Mouse (Mus musculus): ENCODE results near the gene Slc23a3. TPM values are rescaled to one million over a fixed set of nuclear protein-coding genes. Genes with fewer than 3 reads are reported as not detected.

The Slc23a3 gene
- not detected in 2 replicates for polyA plus RNA-seq (2016; fragmentation: Nextera tagmentation; extraction: Ambion mirVana)

- peaks cover 34% of the 10 kb centered on the region for H3K36me3 ChIP-seq
- no peaks in the 10 kb centered on the region for H3K4me1 ChIP-seq
- no peak within 1 kb of the TSS for H3K4me2 ChIP-seq (replicated peaks)
- ATAC-seq (ENCODE audit: low FRiP score, low read depth): no peak
- no peak within 1 kb of the TSS for H3K27ac ChIP-seq
- H3K4me3 ChIP-seq: no peak within 1 kb of the TSS
- H3K9ac ChIP-seq: no peak within 1 kb of the TSS
- no peaks in the 10 kb centered on the region for H3K9me3 ChIP-seq
- no peaks in the 10 kb centered on the region for H3K27me3 ChIP-seq (replicated peaks)
- WGBS: 65% methylated on average over 12 of the region's 12 CpGs
These were observed at the start of gene Slc23a3 for GRCm38 (mm10) chr1:75133421-75134207. Gene Slc23a3, minus strand, starts transcription at chr1:75133890.

DNA sequence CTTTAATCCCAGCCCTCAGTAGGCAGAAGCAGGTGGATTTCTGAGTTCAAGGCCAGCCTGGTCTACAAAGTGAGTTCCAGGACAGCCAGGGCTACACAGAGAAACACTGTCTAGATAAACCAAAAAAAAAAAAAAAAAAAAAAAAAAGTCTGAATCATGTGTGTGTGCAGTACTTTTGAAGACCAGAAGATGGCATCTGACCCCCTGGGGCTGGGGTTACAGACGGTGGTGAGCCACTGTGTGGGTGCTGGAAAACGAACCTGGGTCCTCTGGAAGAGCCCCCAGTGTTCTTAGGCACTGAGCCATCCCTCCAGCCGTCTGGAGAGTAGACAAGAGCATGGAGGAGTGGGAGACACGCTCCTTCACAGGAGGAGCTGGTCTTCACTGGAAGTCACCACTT, 48.5 kb upstream of the Slc23a3 start:
- Histone ChIP-seq H3K9me3 (no peaks in the 10 kb centered on the region), H3K27ac (no peak overlapping the region), H3K9ac (no peak overlapping the region), H3K4me3 (no peak overlapping the region), H3K36me3 (peaks cover 66% of the 10 kb centered on the region), H3K27me3 (replicated peaks) (no peaks in the 10 kb centered on the region), H3K4me2 (replicated peaks) (no peak overlapping the region), H3K4me1 (peaks cover 17% of the 10 kb centered on the region)
- 77% methylated on average over 4 of the region's 4 CpGs for WGBS
- no peak for ATAC-seq (ENCODE audit: low FRiP score, low read depth)

- peaks cover 17% of the 10 kb centered on the region for H3K4me1 ChIP-seq
- peaks cover 68% of the 10 kb centered on the region for H3K36me3 ChIP-seq
- no peak overlapping the region for H3K27ac ChIP-seq
- H3K4me3 ChIP-seq: no peak overlapping the region
- no peak for ATAC-seq (ENCODE audit: low FRiP score, low read depth)
- H3K9ac ChIP-seq: no peak overlapping the region
- 84% methylated on average over 4 of the region's 4 CpGs for WGBS
- no peak overlapping the region for H3K4me2 ChIP-seq (replicated peaks)
- H3K9me3 ChIP-seq: no peaks in the 10 kb centered on the region
- no peaks in the 10 kb centered on the region for H3K27me3 ChIP-seq (replicated peaks)
These were observed 47.7 kb upstream of the Slc23a3 start for GRCm38 (mm10) chr1:75181377-75181870.

DNA sequence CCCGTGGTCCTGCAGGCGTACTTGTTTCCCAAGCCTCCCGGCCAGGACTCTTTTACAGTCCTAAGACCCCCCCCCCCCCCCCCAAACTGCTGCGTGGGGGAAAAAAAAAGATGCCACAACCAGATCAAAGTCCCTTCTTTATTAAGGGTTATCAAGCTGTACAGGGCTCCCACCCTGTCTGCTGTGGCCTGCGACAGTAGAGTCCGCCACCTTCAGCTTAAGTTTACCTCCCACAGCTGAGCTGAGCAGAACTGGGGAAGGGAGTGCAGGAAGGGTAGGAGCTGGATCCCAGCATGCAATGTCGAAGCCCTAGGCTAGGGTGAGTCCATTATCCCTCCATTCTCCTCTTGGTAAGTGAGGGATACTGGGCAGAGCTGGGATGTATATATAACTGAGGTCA, 47.1 kb upstream of the Slc23a3 start:
- Histone ChIP-seq H3K27me3 (replicated peaks) (no peaks in the 10 kb centered on the region), H3K9me3 (no peaks in the 10 kb centered on the region), H3K4me3 (no peak overlapping the region), H3K36me3 (peaks cover 68% of the 10 kb centered on the region), H3K4me2 (replicated peaks) (peak overlapping the region; percentile 100), H3K9ac (no peak overlapping the region), H3K4me1 (peaks cover 17% of the 10 kb centered on the region), H3K27ac (no peak overlapping the region)
- WGBS: 33% methylated on average over 7 of the region's 7 CpGs
- no peak for ATAC-seq (ENCODE audit: low FRiP score, low read depth)

DNA sequence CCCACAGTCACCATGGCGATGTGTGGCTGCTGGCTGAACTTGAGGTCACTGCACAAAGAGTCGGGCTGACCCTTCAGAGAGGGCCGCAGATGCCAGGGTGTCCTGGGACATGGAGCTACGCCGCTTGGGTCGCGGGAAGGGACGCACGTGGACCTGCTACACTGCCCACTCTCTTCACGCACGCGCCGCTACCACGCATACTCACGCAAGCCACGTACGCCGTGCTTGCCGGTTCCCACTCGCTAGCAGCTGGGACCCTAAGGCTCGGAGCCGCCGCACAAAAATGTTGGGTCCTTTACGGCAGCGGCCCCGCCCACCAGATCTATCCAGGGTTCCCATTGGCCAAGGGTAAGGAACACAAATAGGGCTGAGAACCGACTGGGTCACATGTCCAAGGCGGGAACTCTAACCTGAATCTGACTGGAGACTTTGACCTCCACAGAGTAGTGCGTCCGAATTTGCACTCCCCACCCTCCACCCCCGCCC, 46.5 kb upstream of the Slc23a3 start, which contains the start of gene Abcb6:
TSS of gene Abcb6 (minus strand) at position 288 of the 486 bp plus-strand sequence.
- Histone ChIP-seq H3K27ac (no peak within 1 kb of the TSS), H3K4me1 (peaks cover 17% of the 10 kb centered on the region), H3K4me3 (peak within 1 kb of the TSS; percentile 61), H3K9ac (peak within 1 kb of the TSS; percentile 72), H3K4me2 (replicated peaks) (peak within 1 kb of the TSS; percentile 100), H3K36me3 (peaks cover 68% of the 10 kb centered on the region), H3K27me3 (replicated peaks) (no peaks in the 10 kb centered on the region), H3K9me3 (no peaks in the 10 kb centered on the region)
- peak; percentile 94 for ATAC-seq (ENCODE audit: low FRiP score, low read depth)
- 0% methylated on average over 31 of the region's 31 CpGs for WGBS

DNA sequence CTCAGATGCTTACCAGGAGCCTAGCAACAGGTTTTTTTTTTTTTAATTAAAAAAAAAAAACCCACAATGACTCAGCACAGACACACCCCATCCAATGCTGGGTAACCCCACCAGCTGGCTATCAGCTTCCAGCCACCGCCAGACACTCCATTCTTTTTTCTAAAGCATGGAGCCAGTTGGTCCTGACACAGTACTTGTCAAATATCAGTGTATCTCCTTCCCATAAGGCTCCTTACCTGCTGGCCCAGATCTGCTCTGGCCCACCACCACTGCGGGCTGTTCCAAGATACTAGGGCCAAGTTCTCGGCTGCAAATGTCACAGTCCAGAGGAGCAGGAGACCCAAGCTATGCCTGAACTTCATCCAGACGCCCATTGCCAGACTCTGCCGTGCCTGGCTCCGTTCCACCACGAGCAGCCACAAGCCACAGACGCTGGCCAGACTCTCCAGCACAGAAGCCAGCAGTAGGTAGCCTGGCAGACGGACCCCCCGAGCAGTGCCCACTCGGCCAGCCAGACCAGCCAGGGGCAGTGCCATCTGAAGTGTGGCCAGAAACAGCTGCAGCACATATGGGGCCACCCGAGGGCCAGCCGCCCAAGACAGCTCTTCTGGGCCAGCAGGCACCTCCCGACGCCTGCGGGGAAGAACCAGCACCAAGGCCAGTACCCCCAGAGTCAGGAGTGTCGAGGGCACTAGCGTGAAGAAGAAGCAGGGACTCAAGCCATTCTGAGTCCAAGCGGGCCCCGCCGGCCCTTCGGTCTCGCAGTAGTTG, 45.8 kb upstream of the Slc23a3 start:
- H3K27me3 ChIP-seq (replicated peaks): no peaks in the 10 kb centered on the region
- no peak overlapping the region for H3K27ac ChIP-seq
- peak overlapping the region; percentile 61 for H3K4me3 ChIP-seq
- peak overlapping the region; percentile 72 for H3K9ac ChIP-seq
- peak overlapping the region; percentile 100 for H3K4me2 ChIP-seq (replicated peaks)
- no peaks in the 10 kb centered on the region for H3K9me3 ChIP-seq
- ATAC-seq (ENCODE audit: low FRiP score, low read depth): peak; percentile 58
- H3K4me1 ChIP-seq: peaks cover 17% of the 10 kb centered on the region
- H3K36me3 ChIP-seq: peaks cover 66% of the 10 kb centered on the region
- 10% methylated on average over 23 of the region's 23 CpGs for WGBS

DNA sequence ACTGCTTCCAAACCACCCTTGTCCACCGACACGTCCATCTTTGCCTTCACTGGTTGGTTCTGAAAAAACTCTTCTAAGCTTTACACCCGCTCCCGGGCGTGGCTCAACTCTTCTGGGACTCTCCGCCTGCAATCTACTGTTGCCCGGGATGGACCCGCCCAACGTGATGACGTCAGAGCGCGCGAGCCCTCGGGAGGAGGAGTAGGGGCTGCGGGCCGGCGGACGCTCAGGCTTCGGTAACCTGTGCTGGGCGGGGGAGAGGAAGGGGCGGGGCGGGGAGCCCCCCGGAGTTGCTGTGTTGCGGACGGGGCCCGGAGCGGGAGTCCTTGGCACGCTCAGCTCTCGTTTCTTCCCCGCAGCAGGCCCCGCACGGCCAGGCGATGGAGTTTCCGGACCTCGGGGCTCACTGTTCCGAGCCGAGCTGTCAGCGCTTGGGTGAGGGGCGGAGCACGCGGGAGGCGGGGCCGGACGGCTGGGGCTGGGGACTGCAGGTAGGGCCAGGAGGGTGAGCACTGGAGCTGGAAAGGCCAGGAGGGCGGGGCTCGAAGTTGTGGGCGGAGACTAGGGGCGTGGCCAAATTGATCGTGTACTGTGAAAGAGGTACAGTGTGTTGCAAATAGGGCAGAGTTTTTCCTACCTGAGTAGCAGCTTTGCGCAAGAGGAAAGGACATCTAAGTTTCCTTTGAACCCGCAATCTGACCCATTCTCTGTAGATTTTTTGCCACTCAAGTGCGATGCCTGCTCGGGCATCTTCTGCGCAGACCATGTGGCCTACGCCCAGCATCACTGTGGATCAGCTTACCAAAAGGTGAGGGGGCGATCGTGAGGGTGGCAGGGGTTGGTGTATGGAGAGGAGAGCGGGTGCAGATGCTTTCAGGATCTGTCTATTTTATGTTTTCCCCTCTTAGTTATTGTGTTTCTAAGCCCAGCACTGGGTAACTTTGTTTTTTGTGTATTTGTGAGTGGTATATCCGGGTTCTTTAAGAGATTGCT, 35.1 kb upstream of the Slc23a3 start, which contains the start of gene Zfand2b:
TSS of gene Zfand2b (plus strand) at position 175 of the 993 bp plus-strand sequence.
- Histone ChIP-seq H3K36me3 (peaks cover 36% of the 10 kb centered on the region), H3K4me3 (peak within 1 kb of the TSS; percentile 72), H3K9ac (peak within 1 kb of the TSS; percentile 70), H3K27ac (peak within 1 kb of the TSS; percentile 86), H3K4me2 (replicated peaks) (peak within 1 kb of the TSS; percentile 71), H3K27me3 (replicated peaks) (no peaks in the 10 kb centered on the region), H3K9me3 (no peaks in the 10 kb centered on the region), H3K4me1 (peaks cover 13% of the 10 kb centered on the region)
- WGBS: 1% methylated on average over 59 of the region's 59 CpGs
- peak; percentile 98 for ATAC-seq (ENCODE audit: low FRiP score, low read depth)

DNA sequence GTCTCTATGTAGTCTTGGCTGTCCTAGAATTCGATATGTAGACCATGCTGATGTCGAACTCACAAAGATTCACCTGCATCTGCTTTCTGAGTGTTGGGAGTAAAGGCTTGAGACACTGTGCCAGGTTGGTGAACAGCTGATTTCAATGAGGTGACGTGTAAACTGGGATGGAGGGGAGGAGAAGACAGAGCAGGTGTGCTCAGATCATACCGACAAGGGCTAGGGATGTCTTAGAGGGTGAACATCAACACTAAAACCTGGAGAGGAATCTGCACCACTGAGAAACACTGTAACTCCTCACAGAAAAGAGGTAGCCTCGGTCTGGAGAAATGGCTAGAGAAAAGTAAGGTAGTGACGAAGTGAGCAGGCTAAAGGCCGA, 34.4 kb upstream of the Slc23a3 start:
- ATAC-seq (ENCODE audit: low FRiP score, low read depth): peak; percentile 2; the same call in 1 of the 2 replicates
- WGBS: 11% methylated on average over 7 of the region's 7 CpGs
- no peaks in the 10 kb centered on the region for H3K9me3 ChIP-seq
- H3K4me2 ChIP-seq (replicated peaks): peak overlapping the region; percentile 71
- H3K27ac ChIP-seq: no peak overlapping the region
- peaks cover 29% of the 10 kb centered on the region for H3K36me3 ChIP-seq
- no peaks in the 10 kb centered on the region for H3K27me3 ChIP-seq (replicated peaks)
- peaks cover 13% of the 10 kb centered on the region for H3K4me1 ChIP-seq
- peak overlapping the region; percentile 40; the same call in 1 of the 2 replicates for H3K9ac ChIP-seq
- H3K4me3 ChIP-seq: peak overlapping the region; percentile 72

DNA sequence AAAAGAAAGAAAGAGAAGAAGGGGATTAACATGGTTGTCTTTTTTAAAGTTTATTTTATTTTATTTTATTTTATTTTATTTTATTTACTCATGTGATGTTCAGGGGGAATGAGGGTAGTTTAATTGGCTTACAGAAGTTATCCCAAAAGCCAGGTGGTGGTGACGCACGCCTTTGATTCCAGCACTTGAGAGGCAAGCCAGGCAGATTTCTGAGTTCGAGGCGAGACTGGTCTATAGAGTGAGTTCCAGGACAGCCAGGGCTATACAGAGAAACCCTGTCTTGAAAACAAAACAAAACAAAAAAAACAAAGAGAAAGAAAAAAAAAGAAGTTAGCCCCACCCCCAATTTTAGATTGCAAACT, 26.5 kb upstream of the Slc23a3 start:
- H3K9ac ChIP-seq: no peak overlapping the region
- H3K9me3 ChIP-seq: no peaks in the 10 kb centered on the region
- H3K27me3 ChIP-seq (replicated peaks): no peaks in the 10 kb centered on the region
- 89% methylated on average over 4 of the region's 4 CpGs for WGBS
- no peaks in the 10 kb centered on the region for H3K36me3 ChIP-seq
- no peak for ATAC-seq (ENCODE audit: low FRiP score, low read depth)
- no peak overlapping the region for H3K4me3 ChIP-seq
- no peak overlapping the region for H3K4me2 ChIP-seq (replicated peaks)
- no peaks in the 10 kb centered on the region for H3K4me1 ChIP-seq
- no peak overlapping the region for H3K27ac ChIP-seq

DNA sequence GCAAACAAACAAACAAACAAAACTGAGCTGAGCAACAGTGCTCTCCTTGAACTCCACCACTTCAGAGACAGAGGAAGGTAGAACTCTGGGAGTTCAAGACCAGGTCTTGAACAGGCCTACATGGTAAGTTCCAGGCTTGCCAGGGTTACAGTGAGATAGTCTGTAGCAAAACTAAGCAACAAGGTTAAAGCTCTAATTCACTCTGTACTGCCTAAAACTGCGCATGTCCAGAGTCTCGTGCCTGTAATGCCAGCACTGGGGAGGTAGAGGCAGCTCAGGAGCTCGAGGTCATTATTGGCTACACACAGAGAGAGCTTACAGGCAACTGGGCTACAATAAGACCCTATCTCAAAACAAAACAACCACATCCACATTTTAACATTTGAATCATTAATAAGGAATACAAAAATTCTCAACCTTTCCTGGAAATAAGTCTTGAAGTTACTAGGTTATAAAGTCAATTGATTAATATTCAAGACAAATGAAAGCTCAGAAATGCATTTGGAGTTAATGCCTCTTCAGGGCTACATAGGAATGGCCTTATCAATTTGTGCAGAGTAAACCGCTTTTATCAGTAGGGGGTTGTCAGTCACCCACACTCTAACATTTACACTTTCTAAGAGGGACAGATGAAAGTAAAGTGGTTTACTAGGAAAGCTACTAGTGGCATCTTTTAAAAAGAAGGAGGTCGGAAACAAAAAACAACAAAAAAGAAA, 26.0 kb upstream of the Slc23a3 start:
- Histone ChIP-seq H3K27me3 (replicated peaks) (no peaks in the 10 kb centered on the region), H3K9ac (no peak overlapping the region), H3K9me3 (no peaks in the 10 kb centered on the region), H3K4me2 (replicated peaks) (no peak overlapping the region), H3K27ac (no peak overlapping the region), H3K4me1 (no peaks in the 10 kb centered on the region), H3K36me3 (no peaks in the 10 kb centered on the region), H3K4me3 (no peak overlapping the region)
- no peak for ATAC-seq (ENCODE audit: low FRiP score, low read depth)
- WGBS: 76% methylated on average over 5 of the region's 5 CpGs

DNA sequence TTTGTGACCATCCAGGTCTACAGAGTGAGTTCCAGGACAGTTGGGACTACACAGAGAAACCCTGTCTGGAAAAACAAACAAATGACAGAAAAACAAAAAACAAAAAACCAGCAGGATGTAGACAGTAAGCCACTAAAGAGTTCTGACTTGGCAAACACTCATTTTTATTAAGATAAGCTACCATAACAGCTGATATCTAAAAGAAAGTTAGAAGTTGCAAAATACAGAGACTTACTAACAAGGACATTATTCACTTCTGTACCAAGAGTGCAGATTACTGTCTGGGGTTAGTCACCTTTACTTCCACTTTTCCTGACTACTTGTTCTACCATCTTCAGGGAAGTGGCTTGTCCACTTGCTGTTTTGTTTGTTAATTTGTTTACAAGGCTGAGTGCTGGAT, 25.3 kb upstream of the Slc23a3 start:
- H3K9me3 ChIP-seq: no peaks in the 10 kb centered on the region
- H3K36me3 ChIP-seq: no peaks in the 10 kb centered on the region
- H3K4me1 ChIP-seq: no peaks in the 10 kb centered on the region
- no peak for ATAC-seq (ENCODE audit: low FRiP score, low read depth)
- no peak overlapping the region for H3K9ac ChIP-seq
- no peak overlapping the region for H3K27ac ChIP-seq
- H3K4me3 ChIP-seq: no peak overlapping the region
- H3K27me3 ChIP-seq (replicated peaks): no peaks in the 10 kb centered on the region
- no peak overlapping the region for H3K4me2 ChIP-seq (replicated peaks)

All from neural tube, embryonic 12.5 days (tissue).